Mouse (Mus musculus): ENCODE measurements around the gene Cd19.

Gene Cd19

GRCm38 (mm10) chr7:126377278-126378158 is 37.2 kb downstream of the Cd19 start, which contains the start of gene Spns1:
Spns1 (minus strand) TSS chr7:126377450.
- DNase-seq (ENCODE audit: low spot score): peak; percentile 95

GRCm38 (mm10) chr7:126376903-126377277 is 37.8 kb downstream of the Cd19 start:
- no peak for DNase-seq (ENCODE audit: low spot score)

DNA sequence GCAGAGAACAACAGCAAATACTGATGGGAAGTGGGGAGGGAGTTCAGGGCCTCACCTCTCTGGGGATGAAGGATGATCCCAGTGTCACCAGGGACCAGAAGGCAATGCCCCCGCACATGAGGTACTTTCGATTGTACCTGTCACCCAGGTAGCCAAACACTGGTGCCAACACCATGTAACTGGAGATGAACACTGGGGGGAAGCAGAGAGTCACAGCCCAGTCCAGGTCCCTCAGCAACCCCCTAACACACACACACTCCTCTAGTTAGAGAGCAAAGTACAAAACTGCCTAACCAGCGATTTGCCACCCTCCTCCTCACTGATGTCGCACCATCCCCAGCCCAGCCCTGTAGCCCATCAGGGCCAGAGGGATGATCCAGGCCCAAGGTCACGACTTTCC is 39.7 kb downstream of the Cd19 start:
- DNase-seq (ENCODE audit: low spot score): no peak

- no peak for DNase-seq (ENCODE audit: low spot score)
Observed at GRCm38 (mm10) chr7:126374526-126374925, 40.2 kb downstream of the Cd19 start.

GRCm38 (mm10) chr7:126373007-126373406 is 41.7 kb downstream of the Cd19 start:
- no peak for DNase-seq (ENCODE audit: low spot score)

DNA sequence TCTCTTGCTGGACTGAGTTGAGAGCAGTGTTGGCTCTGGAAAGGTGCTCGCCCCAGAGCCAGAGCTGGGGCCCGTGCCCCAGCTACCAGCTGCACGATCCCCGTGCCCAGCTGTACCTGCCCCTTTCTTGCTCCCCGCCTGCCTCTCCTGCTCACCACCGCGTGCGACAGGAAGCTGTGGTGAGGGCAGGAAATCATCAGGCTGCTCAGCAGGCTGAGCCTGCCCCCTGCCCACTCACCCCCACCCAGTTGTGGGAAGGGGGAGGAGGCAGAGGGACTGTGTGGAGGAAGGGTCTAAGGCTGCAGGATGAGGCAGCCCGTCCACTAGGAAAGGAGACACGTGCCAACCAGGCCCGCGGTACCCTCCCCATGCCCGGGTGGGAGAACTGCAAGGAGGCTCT is 45.3 kb downstream of the Cd19 start, which contains the start of gene Lat:
Gene Lat, minus strand, starts transcription at position 178 of the 400 bp plus-strand sequence.
- no peak for DNase-seq (ENCODE audit: low spot score)

DNA sequence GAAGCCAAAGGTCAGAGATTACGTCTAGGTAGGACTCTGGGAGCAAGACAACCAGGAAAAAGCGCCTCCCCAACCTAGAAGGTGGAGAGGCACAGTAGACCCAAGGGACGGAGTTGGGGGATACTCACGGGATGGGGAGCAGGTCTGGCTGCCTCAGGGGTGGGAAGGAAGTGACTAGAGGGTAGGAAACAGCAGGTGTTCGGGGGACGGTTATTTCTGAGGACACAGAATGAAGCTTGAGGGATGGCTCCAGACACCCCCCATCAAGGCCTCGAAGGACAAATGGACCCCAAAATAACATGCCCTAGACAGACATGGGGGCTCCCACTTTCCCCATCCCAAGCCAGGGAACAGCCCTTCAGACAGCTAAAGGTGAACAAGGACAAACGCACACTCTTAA is 46.3 kb downstream of the Cd19 start:
- no peak for DNase-seq (ENCODE audit: low spot score)

DNA sequence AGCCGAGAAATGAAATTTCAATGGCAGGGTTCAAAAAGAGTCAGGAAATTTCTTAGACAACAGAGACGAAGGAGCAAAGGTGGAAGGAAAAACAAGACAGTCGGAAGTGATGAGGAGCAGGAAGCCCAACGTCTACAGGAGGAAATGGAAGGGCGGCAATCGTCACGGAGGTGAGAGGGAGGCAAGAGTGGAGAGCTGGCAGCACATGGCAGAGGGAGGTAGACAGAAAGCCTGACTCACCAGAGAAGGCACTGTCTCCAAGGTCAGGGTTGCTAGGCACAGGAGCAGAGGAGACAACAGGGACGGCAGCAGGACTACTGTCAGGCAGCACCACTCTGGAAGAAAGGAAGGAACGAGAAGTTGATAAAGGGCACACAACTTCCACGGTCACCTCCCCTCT is 47.1 kb downstream of the Cd19 start:
- no peak for DNase-seq (ENCODE audit: low spot score)

- no peak for DNase-seq (ENCODE audit: low spot score)
Observed at GRCm38 (mm10) chr7:126363038-126363437, 51.7 kb downstream of the Cd19 start.

DNA sequence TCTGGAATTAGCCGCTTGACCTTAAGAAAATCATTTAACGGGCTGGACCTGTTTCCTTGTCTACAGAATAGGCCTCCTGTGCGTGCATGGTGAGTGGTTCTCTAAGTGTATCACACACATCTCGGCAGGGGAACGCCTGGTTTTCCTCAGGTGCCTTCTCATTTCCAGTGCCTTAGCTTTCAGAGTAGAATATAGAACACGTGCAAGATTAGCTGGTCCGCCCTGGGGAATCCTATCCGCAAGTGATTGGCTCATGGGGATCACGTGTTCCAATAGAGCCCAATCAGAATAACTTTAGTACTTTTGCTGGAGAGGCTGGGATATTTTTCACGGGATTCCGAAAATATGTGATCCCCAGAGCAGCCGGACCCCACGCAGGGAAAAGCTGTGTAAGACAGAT is 55.6 kb downstream of the Cd19 start:
- no peak for DNase-seq (ENCODE audit: low spot score)
